Comparison of ENCODE assay signal across 8 mouse cellular contexts in the genomic region with DNA sequence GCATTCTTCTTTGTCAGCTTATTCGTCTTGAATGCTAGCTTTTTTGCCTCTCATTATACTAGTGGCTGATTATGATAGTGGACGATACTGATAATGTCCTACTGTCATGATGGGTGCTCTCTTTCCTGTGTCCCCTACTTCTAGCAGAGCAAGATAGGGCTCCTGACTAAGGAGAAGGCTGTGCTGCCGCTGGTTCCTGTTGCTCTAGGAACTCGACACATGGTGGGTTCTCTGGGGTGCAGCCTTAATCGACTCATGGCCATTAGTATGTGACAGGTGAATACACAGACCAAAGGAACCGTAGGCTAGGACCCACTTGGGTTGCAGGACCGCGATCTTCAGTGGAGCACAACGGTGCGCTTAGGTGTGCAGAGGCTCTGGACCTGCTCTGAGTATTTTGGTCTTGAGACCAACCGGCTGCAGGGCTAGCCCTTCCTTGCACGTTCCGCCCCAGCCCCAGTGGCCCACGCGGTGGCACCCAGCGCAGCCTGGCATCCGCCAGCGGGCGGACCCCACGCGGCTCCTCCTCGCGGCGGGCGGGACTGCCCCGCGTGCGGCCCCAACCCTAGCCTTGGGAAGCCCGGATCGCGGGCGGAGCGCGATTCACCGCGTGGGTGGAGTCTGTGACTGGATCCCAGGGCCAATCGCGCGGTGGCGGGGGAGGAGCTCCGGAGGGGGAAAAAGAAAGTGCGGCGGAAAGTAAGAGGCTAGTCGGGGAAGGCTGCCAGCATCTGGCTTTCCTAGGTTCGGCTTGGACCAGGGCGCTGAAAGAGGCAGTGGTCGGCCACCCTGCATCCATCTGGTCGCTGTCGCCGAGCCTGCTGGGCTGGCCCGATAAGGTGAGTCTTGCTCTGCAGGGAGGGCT. TPM values are rescaled to one million over a fixed set of nuclear protein-coding genes. Genes with fewer than 3 reads are reported as not detected.
DNase-seq lines count a peak whose midpoint lies in the region; ATAC-seq and TF ChIP-seq lines count a peak whose summit lies in the region.

A gene (plus strand): TSS at position 657 of the 865 bp plus-strand sequence.

- H3K9ac ChIP-seq in kidney, embryonic 14.5 days (ENCODE audit: low read depth, low read length): peak within 1 kb of the TSS; percentile 58
- H3K9ac ChIP-seq in limb, embryonic 14.5 days (ENCODE audit: low read depth, low read length, severe bottlenecking): peak within 1 kb of the TSS; percentile 77
- H3K9ac ChIP-seq in midbrain, embryonic 16.5 days (ENCODE audit: low read depth, low read length): peak within 1 kb of the TSS; percentile 75

- peak within 1 kb of the TSS; percentile 74 for H3K4me3 ChIP-seq in embryonic fibroblast, embryonic 13.5 days (ENCODE audit: insufficient read depth, low read length)
- H3K4me3 ChIP-seq in kidney, embryonic 14.5 days (ENCODE audit: low read length): peak within 1 kb of the TSS; percentile 67
- H3K4me3 ChIP-seq in limb, embryonic 14.5 days (replicated peaks; ENCODE audit: low read length): peak within 1 kb of the TSS; percentile 69
- peak within 1 kb of the TSS; percentile 70 for H3K4me3 ChIP-seq in midbrain, embryonic 16.5 days (ENCODE audit: low read depth, low read length)
- H3K4me3 ChIP-seq in spleen, adult 2 months (ENCODE audit: extremely low read depth, insufficient read depth, insufficient read length): peak within 1 kb of the TSS; percentile 86

- H3K27ac ChIP-seq in embryonic fibroblast, embryonic 13.5 days (ENCODE audit: insufficient read depth, low read length): no peak within 1 kb of the TSS
- H3K27ac ChIP-seq in kidney, embryonic 14.5 days (ENCODE audit: low read depth, low read length): no peak within 1 kb of the TSS
- 0 out of 2 replicates have a peak within 1 kb of the TSS, but pooled peaks have one; percentile 39 for H3K27ac ChIP-seq in limb, embryonic 14.5 days (replicated peaks; ENCODE audit: low read depth, low read length)
- H3K27ac ChIP-seq in midbrain, embryonic 16.5 days (ENCODE audit: low read length): peak within 1 kb of the TSS; percentile 29
- no peak within 1 kb of the TSS for H3K27ac ChIP-seq in spleen, adult 2 months (ENCODE audit: insufficient read depth, low read length)

- DNase-seq in B cell, adult 2 months: peak; percentile 91
- DNase-seq in brain, adult 2 months (ENCODE audit: low read depth, low spot score): peak; percentile 97
- DNase-seq in heart, adult 9 months (ENCODE audit: low spot score in 2 of 2): peak; percentile 94 to 96
- peak; percentile 89 for DNase-seq in limb, embryonic 14.5 days (ENCODE audit: low spot score)
- DNase-seq in spleen, adult 2 months (ENCODE audit: low read depth in 1 of 2, low spot score in 2 of 2): peak; percentile 64 to 91

- no peaks in the 10 kb centered on the region for H3K36me3 ChIP-seq in kidney, embryonic 14.5 days (ENCODE audit: control insufficient read depth, insufficient read depth, low read length)
- no peaks in the 10 kb centered on the region for H3K36me3 ChIP-seq in limb, embryonic 14.5 days (ENCODE audit: control insufficient read depth, insufficient read depth, low read length)
- no peaks in the 10 kb centered on the region for H3K36me3 ChIP-seq in midbrain, embryonic 16.5 days (ENCODE audit: control insufficient read depth, insufficient read depth, low read length)
- H3K36me3 ChIP-seq in spleen, adult 2 months (ENCODE audit: control insufficient read depth, insufficient read depth, low read length): no peaks in the 10 kb centered on the region

- peaks cover 9% of the 10 kb centered on the region for H3K4me1 ChIP-seq in embryonic fibroblast, embryonic 13.5 days (ENCODE audit: control insufficient read depth, insufficient read depth, low read length)
- H3K4me1 ChIP-seq in kidney, embryonic 14.5 days (ENCODE audit: control insufficient read depth, insufficient read depth, low read length): no peaks in the 10 kb centered on the region
- H3K4me1 ChIP-seq in limb, embryonic 14.5 days (ENCODE audit: control insufficient read depth, insufficient read depth, low read length): peaks cover 8% of the 10 kb centered on the region; the same call in 1 of the 2 replicates
- H3K4me1 ChIP-seq in midbrain, embryonic 16.5 days (ENCODE audit: control insufficient read depth, insufficient read depth, low read length): no peaks in the 10 kb centered on the region; the same call in 1 of the 2 replicates
- H3K4me1 ChIP-seq in spleen, adult 2 months (ENCODE audit: control insufficient read depth, insufficient read depth, insufficient read length): peaks cover 7% of the 10 kb centered on the region; the same call in 1 of the 2 replicates

- H3K9me3 ChIP-seq in kidney, embryonic 14.5 days (ENCODE audit: control insufficient read depth, low read length): no peaks in the 10 kb centered on the region
- H3K9me3 ChIP-seq in limb, embryonic 14.5 days (ENCODE audit: control insufficient read depth, low read length): no peaks in the 10 kb centered on the region; the same call in 1 of the 2 replicates
- 0 out of 2 replicates have a peak, but pooled peaks cover 3% of the 10 kb centered on the region for H3K9me3 ChIP-seq in midbrain, embryonic 16.5 days (replicated peaks; ENCODE audit: control insufficient read depth, low read length, poor library complexity, severe bottlenecking)

- peak; percentile 98 for ATAC-seq in kidney, embryonic 14.5 days (ENCODE audit: low FRiP score, low TSS enrichment)
- peak; percentile 98 for ATAC-seq in limb, embryonic 14.5 days (ENCODE audit: low FRiP score, low read depth)
- peak; percentile 99 for ATAC-seq in midbrain, embryonic 16.5 days

- no peaks in the 10 kb centered on the region for H3K27me3 ChIP-seq in kidney, embryonic 14.5 days (ENCODE audit: control insufficient read depth, insufficient read depth, low read length)
- H3K27me3 ChIP-seq in limb, embryonic 14.5 days (ENCODE audit: control insufficient read depth, insufficient read depth, low read length): 0 out of 2 replicates have a peak, but pooled peaks cover 4% of the 10 kb centered on the region
- no peaks in the 10 kb centered on the region; the same call in 1 of the 2 replicates for H3K27me3 ChIP-seq in midbrain, embryonic 16.5 days (ENCODE audit: control insufficient read depth, insufficient read depth, low read depth, low read length)
- no peaks in the 10 kb centered on the region for H3K27me3 ChIP-seq in spleen, adult 2 months (ENCODE audit: control insufficient read depth, insufficient read depth, low read length)

- TF ChIP-seq POLR2A in embryonic fibroblast, embryonic 13.5 days (IDR thresholded peaks at IDR 0.05; ENCODE audit: low read depth, low read length): peak; percentile 93
- TF ChIP-seq POLR2A in limb, embryonic 14.5 days (IDR thresholded peaks at IDR 0.05; ENCODE audit: borderline replicate concordance, extremely low read depth, insufficient read depth, insufficient read length): peak; percentile 75; the same call in 1 of the 2 replicates
- peak; percentile 48 for TF ChIP-seq POLR2A in spleen, adult 2 months (IDR thresholded peaks at IDR 0.05; ENCODE audit: low read depth, low read length)

- no peak for TF ChIP-seq CTCF in embryonic fibroblast, embryonic 13.5 days (IDR thresholded peaks at IDR 0.05; ENCODE audit: borderline replicate concordance, insufficient read depth, low read length)
- no peak for TF ChIP-seq CTCF in spleen, adult 2 months (IDR thresholded peaks at IDR 0.05; ENCODE audit: extremely low read depth, insufficient read depth, insufficient read length, insufficient replicate concordance)

- H3K4me2 ChIP-seq in kidney, embryonic 14.5 days (replicated peaks; ENCODE audit: low read depth, low read length): peak within 1 kb of the TSS; percentile 78
- H3K4me2 ChIP-seq in limb, embryonic 14.5 days (replicated peaks; ENCODE audit: low read depth, low read length, severe bottlenecking): peak within 1 kb of the TSS; percentile 85
- peak within 1 kb of the TSS; percentile 70 for H3K4me2 ChIP-seq in midbrain, embryonic 16.5 days (ENCODE audit: low read length)

- 2% methylated on average over 51 of the region's 51 CpGs for WGBS in kidney, embryonic 14.5 days
- 3% methylated on average over 47 of the region's 51 CpGs for WGBS in limb, embryonic 14.5 days
- 3% methylated on average over 51 of the region's 51 CpGs for WGBS in midbrain, embryonic 16.5 days
- WGBS in spleen, adult 2 months: 3% methylated on average over 51 of the region's 51 CpGs

RNA-seq across cellular contexts. Expression of the gene that starts here (rescaled TPM):
- polyA plus RNA-seq in embryonic fibroblast, embryonic 13.5 days (2011; ENCODE audit: insufficient read length, low read depth, missing spikeins): 20.4 and 22.3 TPM in 2 replicates
- 5.3 and 11.6 TPM in 2 replicates for polyA plus RNA-seq in kidney, embryonic 14.5 days (2014; fragmentation: Nextera tagmentation; extraction: Ambion mirVana)
- polyA plus RNA-seq in limb, embryonic 14.5 days (2012; rRNA removed): 6.9 and 8.0 TPM in 2 replicates
- 9.5 and 11.0 TPM in 2 replicates for polyA plus RNA-seq in limb, embryonic 14.5 days (2014; fragmentation: Nextera tagmentation; extraction: Ambion mirVana)
- 8.2 and 8.6 TPM in 2 replicates for polyA plus RNA-seq in midbrain, embryonic 16.5 days (2015; fragmentation: Nextera tagmentation; extraction: Ambion mirVana)
- polyA plus RNA-seq in spleen, adult 2 months (2012; rRNA removed): 1.2 and 1.4 TPM in 2 replicates

Comparison
In these comparisons a context has a peak if more than half of its experiments do, and no peak if none do; other contexts are left out.
1. H3K27ac ChIP-seq: peak in limb, embryonic 14.5 days (single experiment) and midbrain, embryonic 16.5 days (single experiment); none in embryonic fibroblast, embryonic 13.5 days (single experiment), kidney, embryonic 14.5 days (single experiment) and spleen, adult 2 months (single experiment).
2. Peak in every context shown above with its lines, with median percentiles within 50 percentile points of each other: DNase-seq, H3K4me3 ChIP-seq, POLR2A ChIP-seq, ATAC-seq, H3K4me2 ChIP-seq and H3K9ac ChIP-seq.